Mouse (Mus musculus): ENCODE measurements around the gene Lmnb2. TPM values are rescaled to one million over a fixed set of nuclear protein-coding genes. Genes with fewer than 3 reads are reported as not detected.
A peak's percentile ranks its signal among the peaks of the same experiment; 100 is the strongest.

Gene Lmnb2
- total and polyA plus RNA-seq, 3 experiments: 3.0 to 10.2 (median 4.8) TPM

- peaks cover 79% of the 10 kb centered on the region for H3K4me1 ChIP-seq (ENCODE audit: insufficient read depth, low read depth, low read length)
- no peaks in the 10 kb centered on the region for H3K36me3 ChIP-seq (replicated peaks)
- no peaks in the 10 kb centered on the region for H3K9me3 ChIP-seq (replicated peaks)
- peak overlapping the region; percentile 67; the same call in 1 of the 2 replicates for H3K4me3 ChIP-seq (ENCODE audit: low read depth, low read length)
- ATAC-seq (ENCODE audit: extremely low read depth, insufficient number of reproducible peaks, low FRiP score, poor library complexity, severe bottlenecking) (no peak), DNase-seq (ENCODE audit: low spot score) (no peak)
- TF ChIP-seq TAL1 (conservative IDR thresholded peaks at IDR 0.05; ENCODE audit: low read depth, low read length) (no peak), POLR2AphosphoS5 (IDR thresholded peaks at IDR 0.05; ENCODE audit: insufficient replicate concordance, low read depth, low read length) (no peak)
- H3K27me3 ChIP-seq (ENCODE audit: insufficient read depth, low read length): peaks cover 74% of the 10 kb centered on the region
Observed at GRCm38 (mm10) chr10:80932700-80933420, 14.8 kb upstream of the Lmnb2 start.

GRCm38 (mm10) chr10:80932206-80932605, 14.2 kb upstream of the Lmnb2 start:
- H3K4me1 ChIP-seq (ENCODE audit: insufficient read depth, low read depth, low read length): peaks cover 73% of the 10 kb centered on the region
- DNase-seq (ENCODE audit: low spot score): no peak

GRCm38 (mm10) chr10:80931695-80932094, 13.7 kb upstream of the Lmnb2 start:
- no peaks in the 10 kb centered on the region for H3K36me3 ChIP-seq (replicated peaks)
- H3K4me3 ChIP-seq (ENCODE audit: low read depth, low read length): peak overlapping the region; percentile 67; the same call in 1 of the 2 replicates
- TF ChIP-seq POLR2AphosphoS5 (IDR thresholded peaks at IDR 0.05; ENCODE audit: insufficient replicate concordance, low read depth, low read length) (no peak), TAL1 (conservative IDR thresholded peaks at IDR 0.05; ENCODE audit: low read depth, low read length) (no peak)
- DNase-seq (ENCODE audit: low spot score) (no peak), ATAC-seq (ENCODE audit: extremely low read depth, insufficient number of reproducible peaks, low FRiP score, poor library complexity, severe bottlenecking) (no peak)
- peaks cover 68% of the 10 kb centered on the region for H3K4me1 ChIP-seq (ENCODE audit: insufficient read depth, low read depth, low read length)
- peaks cover 62% of the 10 kb centered on the region for H3K27me3 ChIP-seq (ENCODE audit: insufficient read depth, low read length)
- H3K9me3 ChIP-seq (replicated peaks): no peaks in the 10 kb centered on the region

More at GRCm38 (mm10) chr10:80932206-80932605, 14.2 kb upstream of the Lmnb2 start:
- peaks cover 67% of the 10 kb centered on the region for H3K27me3 ChIP-seq (ENCODE audit: insufficient read depth, low read length)
- no peak for ATAC-seq (ENCODE audit: extremely low read depth, insufficient number of reproducible peaks, low FRiP score, poor library complexity, severe bottlenecking)
- no peaks in the 10 kb centered on the region for H3K36me3 ChIP-seq (replicated peaks)
- no peak for TF ChIP-seq CTCF (IDR thresholded peaks at IDR 0.05; ENCODE audit: low read depth, low read length)
- TF ChIP-seq TAL1 (conservative IDR thresholded peaks at IDR 0.05; ENCODE audit: low read depth, low read length): no peak
- no peak for TF ChIP-seq GATA1 (IDR thresholded peaks at IDR 0.05; ENCODE audit: borderline replicate concordance, low read length)
- TF ChIP-seq GATA2 (IDR thresholded peaks at IDR 0.05; ENCODE audit: borderline replicate concordance, low read depth, low read length): no peak
- no peak for TF ChIP-seq POLR2AphosphoS5 (IDR thresholded peaks at IDR 0.05; ENCODE audit: insufficient replicate concordance, low read depth, low read length)
- no peaks in the 10 kb centered on the region for H3K9me3 ChIP-seq (replicated peaks)
- peak overlapping the region; percentile 67; the same call in 1 of the 2 replicates for H3K4me3 ChIP-seq (ENCODE audit: low read depth, low read length)

- Histone ChIP-seq H3K9me3 (replicated peaks) (no peaks in the 10 kb centered on the region), H3K4me1 (ENCODE audit: insufficient read depth, low read depth, low read length) (peaks cover 63% of the 10 kb centered on the region), H3K4me3 (ENCODE audit: low read depth, low read length) (peak overlapping the region; percentile 77), H3K36me3 (replicated peaks) (no peaks in the 10 kb centered on the region), H3K27me3 (ENCODE audit: insufficient read depth, low read length) (peaks cover 57% of the 10 kb centered on the region)
- no peak for DNase-seq (ENCODE audit: low spot score)
- no peak for TF ChIP-seq GATA2 (IDR thresholded peaks at IDR 0.05; ENCODE audit: borderline replicate concordance, low read depth, low read length)
- no peak for TF ChIP-seq GATA1 (IDR thresholded peaks at IDR 0.05; ENCODE audit: borderline replicate concordance, low read length)
- TF ChIP-seq POLR2AphosphoS5 (IDR thresholded peaks at IDR 0.05; ENCODE audit: insufficient replicate concordance, low read depth, low read length): no peak
- no peak for TF ChIP-seq CTCF (IDR thresholded peaks at IDR 0.05; ENCODE audit: low read depth, low read length)
- TF ChIP-seq TAL1 (conservative IDR thresholded peaks at IDR 0.05; ENCODE audit: low read depth, low read length): no peak
- no peak for ATAC-seq (ENCODE audit: extremely low read depth, insufficient number of reproducible peaks, low FRiP score, poor library complexity, severe bottlenecking)
Observed at GRCm38 (mm10) chr10:80931153-80931671, 13.2 kb upstream of the Lmnb2 start.

- peaks cover 54% of the 10 kb centered on the region for H3K27me3 ChIP-seq (ENCODE audit: insufficient read depth, low read length)
- no peaks in the 10 kb centered on the region for H3K36me3 ChIP-seq (replicated peaks)
- peak overlapping the region; percentile 77 for H3K4me3 ChIP-seq (ENCODE audit: low read depth, low read length)
- no peaks in the 10 kb centered on the region for H3K9me3 ChIP-seq (replicated peaks)
- no peak for DNase-seq (ENCODE audit: low spot score)
- TF ChIP-seq CTCF (IDR thresholded peaks at IDR 0.05; ENCODE audit: low read depth, low read length): no peak
- TF ChIP-seq POLR2AphosphoS5 (IDR thresholded peaks at IDR 0.05; ENCODE audit: insufficient replicate concordance, low read depth, low read length): no peak
- no peak for TF ChIP-seq GATA1 (IDR thresholded peaks at IDR 0.05; ENCODE audit: borderline replicate concordance, low read length)
- no peak for TF ChIP-seq TAL1 (conservative IDR thresholded peaks at IDR 0.05; ENCODE audit: low read depth, low read length)
- no peak for TF ChIP-seq GATA2 (IDR thresholded peaks at IDR 0.05; ENCODE audit: borderline replicate concordance, low read depth, low read length)
- H3K4me1 ChIP-seq (ENCODE audit: insufficient read depth, low read depth, low read length): peaks cover 60% of the 10 kb centered on the region
- no peak for ATAC-seq (ENCODE audit: extremely low read depth, insufficient number of reproducible peaks, low FRiP score, poor library complexity, severe bottlenecking)
Observed at GRCm38 (mm10) chr10:80930361-80931152, 12.5 kb upstream of the Lmnb2 start.

Measured in G1E (cell line).